Mouse (Mus musculus) adrenal gland (tissue): Measurements from ENCODE around the gene Pi4k2a.
"Not testable (repeated sequence)": the region's sequence is repeated elsewhere in the genome, so short reads cannot be mapped to it uniquely, and the experiment has no call there.

Experiments
- intact Hi-C: fragments of 180-260 bp; cut with DNase I; formaldehyde crosslinking; loops from one replicate; pipeline ENCODE4 v1.15.1; 2025

Gene Pi4k2a

GRCm38 (mm10) chr19:42079006-42079405, 11.3 kb upstream of the Pi4k2a start:
- intact Hi-C loops: no loop called here

GRCm38 (mm10) chr19:42079950-42080349, 10.3 kb upstream of the Pi4k2a start:
- intact Hi-C loops: no loop called here

DNA sequence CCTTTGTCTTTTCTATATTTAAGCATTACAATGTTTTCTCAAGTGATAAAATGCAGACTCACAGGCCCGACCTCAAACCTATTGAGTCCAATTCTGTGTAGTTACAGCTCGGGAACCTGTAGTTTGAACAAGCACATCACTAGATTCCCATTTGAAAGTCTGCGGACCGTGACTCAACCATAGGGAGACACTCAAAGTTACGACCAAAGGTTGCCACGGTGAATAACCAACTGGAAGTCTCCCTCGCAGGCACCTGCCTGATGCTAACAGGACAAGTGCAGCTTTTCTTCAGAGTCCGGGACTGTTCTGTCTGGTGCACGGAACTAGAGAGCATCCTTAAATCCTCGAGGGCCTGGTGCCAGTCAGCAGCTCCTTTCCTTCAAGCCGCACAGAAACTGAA, 9.8 kb upstream of the Pi4k2a start:
- intact Hi-C loops: no loop called here

DNA sequence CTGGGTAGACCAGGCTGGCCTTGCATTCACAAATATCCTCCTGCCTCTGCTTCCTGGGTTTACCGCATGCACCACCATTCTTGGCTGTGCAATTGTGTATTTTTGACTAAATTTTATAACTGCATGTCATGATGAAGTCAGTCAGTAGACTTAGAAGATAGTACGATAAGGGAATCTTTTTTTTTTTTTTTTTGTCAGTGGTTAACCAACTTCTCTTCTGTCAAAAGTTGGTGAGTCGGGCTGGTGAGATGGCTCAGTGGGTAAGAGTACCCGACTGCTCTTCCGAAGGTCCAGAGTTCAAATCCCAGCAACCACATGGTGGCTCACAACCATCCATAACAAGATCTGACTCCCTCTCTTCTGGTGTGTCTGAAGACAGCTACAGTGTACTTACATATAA, 8.7 kb upstream of the Pi4k2a start:
- intact Hi-C loops: not testable (repeated sequence)

DNA sequence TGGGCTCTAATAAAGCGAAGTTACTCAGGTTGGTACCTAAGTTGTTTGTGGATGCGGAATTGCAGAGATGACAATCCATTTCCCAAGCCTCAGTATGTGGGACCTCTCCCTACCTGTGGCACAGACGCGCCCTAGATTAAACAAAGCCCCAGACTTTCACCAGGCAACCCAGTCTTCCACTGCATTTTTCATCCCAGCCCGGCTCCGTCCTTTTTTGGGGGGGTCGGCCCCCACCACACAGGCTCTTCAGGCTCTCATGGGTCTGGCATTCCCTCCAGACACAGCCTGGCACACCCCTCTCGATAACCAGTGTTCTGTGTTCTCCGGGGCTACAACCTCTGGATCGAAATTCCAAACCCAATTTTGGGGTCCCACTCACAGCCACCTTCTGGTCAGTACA, 4.6 kb upstream of the Pi4k2a start:
- intact Hi-C loops: no loop called here

- intact Hi-C loops: no loop called here
These were observed 4.1 kb upstream of the Pi4k2a start, which contains the start of gene Morn4 for GRCm38 (mm10) chr19:42086166-42086565. Gene Morn4 (minus strand): TSS chr19:42086357.

DNA sequence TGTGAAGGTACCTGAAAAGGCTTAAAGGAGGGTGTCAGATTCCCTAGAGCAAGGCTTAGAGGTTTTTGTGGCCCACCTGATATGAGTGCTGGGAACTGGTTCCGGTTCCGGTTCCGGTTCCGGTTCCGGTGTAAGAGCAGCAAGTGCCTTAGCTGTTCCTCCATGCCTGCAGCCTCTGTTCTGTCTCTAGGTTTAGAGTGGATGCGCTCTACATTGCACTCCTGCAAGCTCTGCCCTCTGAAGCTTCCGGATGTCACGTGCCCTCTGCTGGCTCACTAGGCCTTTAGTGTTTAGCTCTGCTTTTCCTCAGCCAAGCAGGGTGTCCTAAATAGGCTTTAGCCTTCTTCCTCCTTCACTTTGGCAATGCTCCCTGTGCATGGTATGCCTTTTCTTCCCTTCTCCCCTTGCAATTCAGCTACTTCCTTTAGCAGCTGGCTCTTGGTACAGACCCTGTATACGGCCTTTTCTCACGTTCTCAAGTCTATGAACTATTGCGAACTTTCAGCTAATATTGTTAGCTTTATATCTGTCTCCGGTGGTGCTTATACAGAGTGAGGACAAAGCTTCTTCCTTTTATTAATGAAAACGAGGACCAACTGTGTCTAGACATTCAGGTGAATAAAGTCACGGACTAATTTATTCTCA, 1.0 kb upstream of the Pi4k2a start:
- intact Hi-C loops: no loop called here

- intact Hi-C loops: loop anchor here (5.0 kb wide), 1 partner anchor 37 kb away; the partner anchor contains the start of gene Avpi1
These were observed 419 bp downstream of the Pi4k2a start for GRCm38 (mm10) chr19:42090637-42091141.

- intact Hi-C loops: no loop called here
These were observed 9.1 kb downstream of the Pi4k2a start for GRCm38 (mm10) chr19:42099406-42099805.

DNA sequence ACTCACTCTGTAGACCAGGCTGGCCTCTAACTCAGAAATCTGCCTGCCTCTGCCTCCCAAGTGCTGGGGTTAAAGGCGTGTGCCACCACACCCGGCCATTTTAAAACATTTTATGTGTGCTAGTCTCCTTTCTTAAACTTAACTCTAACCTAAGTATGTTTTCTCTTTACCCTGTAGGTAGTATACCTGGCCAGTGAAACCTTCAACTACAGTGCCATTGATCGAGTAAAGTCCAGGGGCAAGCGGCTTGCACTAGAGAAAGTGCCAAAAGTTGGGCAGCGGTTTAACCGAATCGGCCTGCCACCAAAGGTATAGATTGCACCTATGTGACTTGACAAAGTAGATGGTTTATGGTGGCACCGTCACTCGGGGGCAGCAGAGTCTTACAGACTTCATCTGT, 14.4 kb downstream of the Pi4k2a start:
- intact Hi-C loops: no loop called here

DNA sequence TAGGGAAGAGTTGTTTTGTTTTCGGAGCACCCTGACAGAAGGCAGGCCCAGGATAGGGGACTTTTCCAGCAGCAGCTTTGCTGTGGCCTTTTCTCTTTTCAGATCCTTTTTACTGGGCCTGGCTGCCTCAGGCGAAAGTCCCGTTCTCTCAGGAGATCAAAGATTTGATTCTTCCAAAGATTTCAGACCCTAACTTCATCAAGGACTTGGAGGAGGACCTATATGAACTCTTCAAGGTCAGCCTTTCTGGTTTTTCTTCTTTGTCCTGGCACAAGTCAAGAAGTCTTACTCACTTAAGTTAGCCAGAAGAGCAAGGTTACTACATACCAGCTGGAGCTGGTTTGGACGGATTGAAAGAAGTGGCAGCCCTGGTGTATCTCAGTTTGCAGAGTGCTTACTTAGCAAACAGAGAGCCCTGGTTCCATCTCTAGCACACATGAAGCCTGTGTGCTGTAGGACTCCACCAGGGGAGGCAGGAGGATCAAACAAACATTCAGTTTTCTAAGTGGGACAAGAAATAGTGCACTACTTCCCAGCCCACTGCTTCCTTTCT, 25.6 kb downstream of the Pi4k2a start:
- intact Hi-C loops: no loop called here

GRCm38 (mm10) chr19:42118142-42118541, 27.9 kb downstream of the Pi4k2a start:
- intact Hi-C loops: no loop called here

- intact Hi-C loops: no loop called here
These were observed 28.3 kb downstream of the Pi4k2a start for GRCm38 (mm10) chr19:42118596-42118995.

GRCm38 (mm10) chr19:42120451-42120850, 30.2 kb downstream of the Pi4k2a start:
- intact Hi-C loops: no loop called here

- intact Hi-C loops: loop anchor here (5.0 kb wide), 1 partner anchor 32 kb away; the partner anchor contains the start of gene Pi4k2a
These were observed 34.4 kb downstream of the Pi4k2a start for GRCm38 (mm10) chr19:42124684-42125083.

DNA sequence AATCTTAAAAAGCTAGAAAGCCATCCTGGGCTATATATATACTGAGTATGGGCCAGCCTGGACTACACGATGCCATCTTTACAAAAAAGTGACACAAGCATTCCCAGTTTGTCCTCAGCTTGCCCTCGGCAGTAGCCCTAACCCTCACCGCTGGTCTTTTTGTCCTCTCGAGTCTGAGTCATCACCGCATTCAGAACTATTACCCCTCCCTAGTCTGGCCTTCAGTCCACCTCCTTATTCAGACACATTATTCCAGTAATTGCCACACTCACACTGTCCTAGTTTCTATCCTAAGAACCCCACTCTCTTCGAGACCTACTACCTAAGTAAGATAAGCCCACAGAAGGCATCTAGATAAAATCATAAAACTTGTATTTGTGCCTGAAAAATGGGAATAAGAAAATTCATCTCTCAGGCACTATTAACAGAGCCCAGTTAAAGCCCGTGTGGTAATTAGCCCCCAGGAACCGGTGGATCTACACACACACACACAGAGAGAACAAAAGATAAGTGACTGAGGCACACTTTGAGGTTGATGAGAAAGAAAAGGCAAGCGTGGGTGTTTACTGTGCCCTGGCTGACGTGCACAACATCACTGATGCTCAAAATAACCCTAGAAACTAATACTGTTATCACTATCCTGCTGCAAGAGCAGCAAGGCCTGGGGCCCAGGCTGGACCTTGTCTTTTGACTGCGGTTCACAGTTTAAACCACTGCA, 35.4 kb downstream of the Pi4k2a start:
- intact Hi-C loops: loop anchor here (5.0 kb wide), 1 partner anchor 33 kb away; the partner anchor contains the start of gene Pi4k2a

DNA sequence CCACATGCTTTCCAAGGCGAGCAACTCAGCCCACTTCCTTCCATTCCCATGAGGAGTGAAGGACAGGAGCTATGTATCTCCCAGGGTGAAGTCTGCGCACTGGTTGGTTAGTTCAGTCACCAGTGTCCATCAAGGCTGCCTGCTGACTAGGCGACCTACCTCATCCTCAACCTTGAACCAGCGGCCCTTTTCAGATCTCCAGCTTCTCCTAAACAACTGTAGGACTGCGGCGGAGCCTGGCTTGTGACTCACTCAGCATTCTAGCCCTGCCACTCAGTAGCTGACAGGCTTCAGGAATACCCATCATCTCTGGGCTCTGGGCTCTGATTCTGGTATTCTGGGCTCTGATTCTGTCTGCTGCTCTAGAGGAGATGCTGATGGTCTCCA, 35.9 kb downstream of the Pi4k2a start:
- intact Hi-C loops: loop anchor here (5.0 kb wide), 1 partner anchor 34 kb away; the partner anchor contains the start of gene Pi4k2a

GRCm38 (mm10) chr19:42127024-42127423, 36.8 kb downstream of the Pi4k2a start:
- intact Hi-C loops: loop anchor here (5.0 kb wide), 1 partner anchor 35 kb away; the partner anchor contains the start of gene Pi4k2a

GRCm38 (mm10) chr19:42128052-42128740, 37.9 kb downstream of the Pi4k2a start:
- intact Hi-C loops: loop anchor here (5.0 kb wide), 1 partner anchor 36 kb away; the partner anchor contains the start of gene Pi4k2a

DNA sequence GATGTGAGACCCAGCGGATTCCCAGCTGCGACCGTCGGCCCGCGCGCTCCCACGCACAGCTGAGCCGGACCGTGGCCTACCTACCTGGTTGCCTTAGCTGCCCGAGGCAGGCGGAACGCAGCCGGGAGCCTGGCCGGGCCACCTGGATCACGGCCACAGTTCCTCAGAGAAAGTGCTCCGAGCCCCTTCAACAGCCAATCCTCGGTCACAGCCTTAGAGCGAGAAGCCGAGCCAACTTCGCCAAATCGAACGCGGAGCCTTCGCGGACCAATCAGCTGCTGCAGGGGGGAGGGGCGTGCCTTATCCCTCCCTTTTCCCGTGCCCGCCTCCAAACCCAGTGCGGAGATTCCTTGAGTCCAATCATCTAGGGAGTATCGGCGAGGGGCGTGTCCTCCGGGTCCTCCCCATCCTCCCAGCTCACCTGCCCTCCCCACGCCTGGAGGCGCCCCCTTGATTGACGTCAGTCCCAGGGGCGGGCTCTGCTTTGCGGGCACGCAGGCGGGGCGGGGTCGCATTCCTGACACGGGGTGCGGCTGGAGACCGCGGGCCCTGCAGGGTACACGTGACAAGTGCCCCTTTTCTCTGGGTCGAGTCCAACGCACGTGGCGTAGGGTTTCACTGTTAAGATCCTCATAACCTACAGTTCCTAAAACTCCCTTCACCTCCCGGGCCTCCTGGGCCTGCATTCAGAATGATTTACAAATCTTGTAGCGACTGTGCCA, 38.7 kb downstream of the Pi4k2a start, which contains the start of gene Avpi1:
Gene Avpi1, minus strand, starts transcription at position 273 of the 722 bp plus-strand sequence.
- intact Hi-C loops: loop anchor here (5.0 kb wide), 1 partner anchor 37 kb away; the partner anchor contains the start of gene Pi4k2a
